Mouse (Mus musculus): ENCODE data around the gene Jazf1.

GRCm38 (mm10) chr6:52824977-52825482 lies 243.4 kb downstream of the Jazf1 start:
- TF ChIP-seq CTCF (IDR thresholded peaks at IDR 0.05; ENCODE audit: low read depth, low read length) (no peak), POLR2A (IDR thresholded peaks at IDR 0.05; ENCODE audit: extremely low read depth, insufficient read depth, low read length) (no peak)
